Comparison of ENCODE assay signal across 21 mouse cellular contexts in genomic region chr5:145223395-145223794, GRCm38 (mm10). TPM values are rescaled to one million over a fixed set of nuclear protein-coding genes. Genes with fewer than 3 reads are reported as not detected.
DNase-seq lines count a peak whose midpoint lies in the region; ATAC-seq and TF ChIP-seq lines count a peak whose summit lies in the region.
"Had no signal": no experiment of that assay in that cellular context is flagged by ENCODE, and none has a peak within 500 bp of the region (broad histone marks: within the 10 kb centered on the region; RNA-seq: fewer than 3 reads in every experiment).

No protein-coding gene starts in this region.

- no peak overlapping the region for H3K27ac ChIP-seq in kidney, embryonic 16.5 days (ENCODE audit: low read length)
- H3K27ac ChIP-seq in ES-Bruce4 (ENCODE audit: insufficient read depth, low read length) (peak overlapping the region; percentile 56), MEL (ENCODE audit: control insufficient read depth, low read depth, low read length) (peak overlapping the region; percentile 98)
- no peak overlapping the region for H3K27ac ChIP-seq in neural tube, embryonic 15.5 days (replicated peaks)
- H3K27ac ChIP-seq: embryonic facial prominence, embryonic 13.5 days; forebrain, embryonic 12.5 days; heart, embryonic 10.5 days; limb, embryonic 15.5 days; macrophage; midbrain, embryonic 10.5 days had no signal

- TF ChIP-seq CTCF in ES-Bruce4 (IDR thresholded peaks at IDR 0.05; ENCODE audit: low read depth, low read length): no peak
- no peak for TF ChIP-seq CTCF in MEL (IDR thresholded peaks at IDR 0.05 in 2 of 3, conservative IDR thresholded peaks at IDR 0.05 in 1 of 3; ENCODE audit: control insufficient read depth in 1 of 3, insufficient read depth in 1 of 3, low read depth in 2 of 3, low read length in 3 of 3, poor library complexity in 1 of 3, severe bottlenecking in 1 of 3)

- no peaks in the 10 kb centered on the region; the same call in 1 of the 2 replicates for H3K79me2 ChIP-seq in MEL (ENCODE audit: control insufficient read depth, insufficient read depth, low read length, poor library complexity)

- no peak overlapping the region for H3K9ac ChIP-seq in kidney, embryonic 16.5 days (replicated peaks; ENCODE audit: low read length)
- H3K9ac ChIP-seq in ES-Bruce4 (ENCODE audit: low read depth, poor library complexity, severe bottlenecking) (0 out of 2 replicates have a peak overlapping the region, but pooled peaks have one; percentile 26), MEL (ENCODE audit: control insufficient read depth, low read depth, low read length, poor library complexity, severe bottlenecking) (peak overlapping the region; percentile 72)
- H3K9ac ChIP-seq in neural tube, embryonic 15.5 days (replicated peaks): no peak overlapping the region
- H3K9ac ChIP-seq: embryonic facial prominence, embryonic 13.5 days; forebrain, embryonic 12.5 days; limb, embryonic 15.5 days had no signal

- TF ChIP-seq RAD21 in MEL (IDR thresholded peaks at IDR 0.05; ENCODE audit: low read depth, low read length): no peak

- H3K4me2 ChIP-seq in kidney, embryonic 16.5 days (replicated peaks; ENCODE audit: low read depth, low read length): no peak overlapping the region
- H3K4me2 ChIP-seq in neural tube, embryonic 15.5 days: no peak overlapping the region
- H3K4me2 ChIP-seq: embryonic facial prominence, embryonic 13.5 days; forebrain, embryonic 12.5 days; limb, embryonic 15.5 days had no signal

- DNase-seq in kidney, adult 18-20 months: no peak
- peak; percentile 91 for DNase-seq in MEL (ENCODE audit: low read depth, low spot score)
- DNase-seq in thymus, postnatal 4 days: no peak
- DNase-seq: cerebellum, adult 8-10 months; cerebellum, postnatal 36 days; embryo, embryonic 11 days; heart, postnatal 10 days; kidney, adult 8-10 months; kidney, postnatal 36 days; thymus, postnatal 14 days had no signal

- TF ChIP-seq EP300 in ES-Bruce4 (IDR thresholded peaks at IDR 0.05; ENCODE audit: insufficient read depth, low read depth, low read length) (no peak), MEL (IDR thresholded peaks at IDR 0.05; ENCODE audit: low read depth in 1 of 2, low read length in 2 of 2) (peak in 1 of 2 experiments; percentile 74; a peak in 3 of 4 replicates)

- no peak for TF ChIP-seq POLR2A in ES-Bruce4 (IDR thresholded peaks at IDR 0.05; ENCODE audit: insufficient read depth, low read length)
- peak in 1 of 2 experiments; percentile 72; a peak in 2 of 4 replicates for TF ChIP-seq POLR2A in MEL (IDR thresholded peaks at IDR 0.05; ENCODE audit: control insufficient read depth in 1 of 2, insufficient read depth in 1 of 2, low read depth in 1 of 2, low read length in 2 of 2, poor library complexity in 1 of 2)

- ATAC-seq in kidney, embryonic 16.5 days (ENCODE audit: low FRiP score, low TSS enrichment): peak; percentile 35; the same call in 1 of the 2 replicates
- ATAC-seq in megakaryocyte-erythroid progenitor cell, adult 5-6 weeks (replicated peaks; ENCODE audit: low FRiP score, low TSS enrichment, poor library complexity, severe bottlenecking): 0 out of 2 replicates have a peak, but pooled peaks have one; percentile 10
- ATAC-seq in neural tube, embryonic 15.5 days (ENCODE audit: low FRiP score): no peak

- no peaks in the 10 kb centered on the region for H3K4me1 ChIP-seq in kidney, embryonic 16.5 days (ENCODE audit: insufficient read depth, low read length)
- H3K4me1 ChIP-seq in ES-Bruce4 (ENCODE audit: control insufficient read depth, insufficient read depth, low read length): peaks cover 3% of the 10 kb centered on the region
- H3K4me1 ChIP-seq in MEL (ENCODE audit: control insufficient read depth in 1 of 2, insufficient read depth in 2 of 2, low read length in 2 of 2): peaks cover 3 to 16% of the 10 kb centered on the region in 2 experiments; a peak in 3 of 4 replicates
- H3K4me1 ChIP-seq in neural tube, embryonic 15.5 days: no peaks in the 10 kb centered on the region
- H3K4me1 ChIP-seq: embryonic facial prominence, embryonic 13.5 days; forebrain, embryonic 12.5 days; heart, embryonic 10.5 days; limb, embryonic 15.5 days; midbrain, embryonic 10.5 days had no signal

- H3K27me3 ChIP-seq in kidney, embryonic 16.5 days (ENCODE audit: insufficient read depth, low read length): no peaks in the 10 kb centered on the region
- H3K27me3 ChIP-seq in ES-Bruce4 (ENCODE audit: control insufficient read depth, insufficient read depth, low read length, poor library complexity, severe bottlenecking): no peaks in the 10 kb centered on the region
- H3K27me3 ChIP-seq in MEL (ENCODE audit: control insufficient read depth in 1 of 2, insufficient read depth in 2 of 2, low read length in 2 of 2): no peaks in the 10 kb centered on the region
- no peaks in the 10 kb centered on the region for H3K27me3 ChIP-seq in neural tube, embryonic 15.5 days (replicated peaks)
- H3K27me3 ChIP-seq: embryonic facial prominence, embryonic 13.5 days; forebrain, embryonic 12.5 days; limb, embryonic 15.5 days had no signal

- H3K4me3 ChIP-seq in kidney, embryonic 16.5 days (ENCODE audit: low read length): no peak overlapping the region
- no peak overlapping the region for H3K4me3 ChIP-seq in ES-Bruce4 (ENCODE audit: low read depth, low read length)
- peak overlapping the region; percentile 64 to 76 for H3K4me3 ChIP-seq in MEL (ENCODE audit: control insufficient read depth in 1 of 2, insufficient read depth in 1 of 2, low read depth in 2 of 2, low read length in 2 of 2)
- no peak overlapping the region for H3K4me3 ChIP-seq in neural tube, embryonic 15.5 days (replicated peaks)
- H3K4me3 ChIP-seq: embryonic facial prominence, embryonic 13.5 days; erythroblast, embryonic 14.5 days; forebrain, embryonic 12.5 days; heart, embryonic 10.5 days; limb, embryonic 15.5 days; midbrain, embryonic 10.5 days had no signal

- WGBS in kidney, embryonic 16.5 days: 79% methylated on average over 12 of the region's 12 CpGs
- WGBS in neural tube, embryonic 15.5 days: 84% methylated on average over 12 of the region's 12 CpGs

- peaks cover 34% of the 10 kb centered on the region for H3K36me3 ChIP-seq in kidney, embryonic 16.5 days (ENCODE audit: insufficient read depth, low read length)
- H3K36me3 ChIP-seq in ES-Bruce4 (ENCODE audit: control insufficient read depth, insufficient read depth, low read length, poor library complexity, severe bottlenecking) (peaks cover 10% of the 10 kb centered on the region), MEL (ENCODE audit: control insufficient read depth in 1 of 2, insufficient read depth in 2 of 2, low read length in 2 of 2) (peaks cover 0 to 3% of the 10 kb centered on the region in 2 experiments; a peak in 3 of 4 replicates)
- peaks cover 45% of the 10 kb centered on the region for H3K36me3 ChIP-seq in neural tube, embryonic 15.5 days

- no peaks in the 10 kb centered on the region for H3K9me3 ChIP-seq in kidney, embryonic 16.5 days (ENCODE audit: low read length)
- no peaks in the 10 kb centered on the region for H3K9me3 ChIP-seq in ES-Bruce4 (replicated peaks; ENCODE audit: control insufficient read depth, insufficient read depth, low read length, poor library complexity, severe bottlenecking)
- no peaks in the 10 kb centered on the region for H3K9me3 ChIP-seq in MEL (replicated peaks; ENCODE audit: insufficient read depth, low read length)
- no peaks in the 10 kb centered on the region for H3K9me3 ChIP-seq in neural tube, embryonic 15.5 days (replicated peaks)
- H3K9me3 ChIP-seq: embryonic facial prominence, embryonic 13.5 days; forebrain, embryonic 12.5 days; heart, embryonic 10.5 days; limb, embryonic 15.5 days; midbrain, embryonic 10.5 days had no signal

RNA-seq across cellular contexts. Expression of gene Zfp655, which starts 8.1 kb away (rescaled TPM):
- 35.3 and 36.0 TPM in 2 replicates for polyA plus RNA-seq in kidney, embryonic 16.5 days (2015; fragmentation: Nextera tagmentation; extraction: Ambion mirVana)
- polyA plus RNA-seq in ES-Bruce4 (2011; ENCODE audit: insufficient read depth, insufficient read length, low read depth, missing spikeins) (72.0 and 79.3 TPM in 2 replicates), MEL (2012; ENCODE audit: insufficient read depth in 1 of 2, insufficient read length in 2 of 2, low read depth in 1 of 2, low replicate concordance in 2 of 2, missing spikeins in 1 of 2) (10 to 100 TPM; 25.2 to 35.3 TPM)
- 26.9 and 30.3 TPM in 2 replicates for total RNA-seq in MEL (2012; rRNA removed)
- total RNA-seq in megakaryocyte-erythroid progenitor cell, adult 5-6 weeks (2014; fragmentation: Nextera tagmentation): 30.8 and 32.8 TPM in 2 replicates
- total RNA-seq in megakaryocyte-erythroid progenitor cell, adult 5-6 weeks (2017): 37.4 and 43.8 TPM in 2 replicates
- polyA plus RNA-seq in neural tube, embryonic 15.5 days (2015; fragmentation: Nextera tagmentation; extraction: Ambion mirVana): 28.1 and 29.8 TPM in 2 replicates

RNA-seq across cellular contexts. Expression of gene Zkscan5, which starts 19.0 kb away (rescaled TPM):
- polyA plus RNA-seq in kidney, embryonic 16.5 days (2015; fragmentation: Nextera tagmentation; extraction: Ambion mirVana): 16.2 and 17.2 TPM in 2 replicates
- 20.3 and 20.4 TPM in 2 replicates for polyA plus RNA-seq in ES-Bruce4 (2011; ENCODE audit: insufficient read depth, insufficient read length, low read depth, missing spikeins)
- total RNA-seq in MEL (2012; rRNA removed): 7.8 and 8.7 TPM in 2 replicates
- 1 to 10 TPM in 1 of 2 experiments, not detected in 1; 9.8 TPM for polyA plus RNA-seq in MEL (2012; ENCODE audit: insufficient read depth in 1 of 2, insufficient read length in 2 of 2, low read depth in 1 of 2, low replicate concordance in 2 of 2, missing spikeins in 1 of 2)
- total RNA-seq in megakaryocyte-erythroid progenitor cell, adult 5-6 weeks (2014; fragmentation: Nextera tagmentation): 5.7 and 9.5 TPM in 2 replicates
- total RNA-seq in megakaryocyte-erythroid progenitor cell, adult 5-6 weeks (2017): 8.6 and 12.2 TPM in 2 replicates
- polyA plus RNA-seq in neural tube, embryonic 15.5 days (2015; fragmentation: Nextera tagmentation; extraction: Ambion mirVana): 12.5 and 12.9 TPM in 2 replicates

RNA-seq across cellular contexts. Expression of gene Zkscan14, which starts 21.7 kb away (rescaled TPM):
- 11.4 and 11.6 TPM in 2 replicates for polyA plus RNA-seq in kidney, embryonic 16.5 days (2015; fragmentation: Nextera tagmentation; extraction: Ambion mirVana)
- 3.9 and 6.0 TPM in 2 replicates for polyA plus RNA-seq in ES-Bruce4 (2011; ENCODE audit: insufficient read depth, insufficient read length, low read depth, missing spikeins)
- total RNA-seq in MEL (2012; rRNA removed): 6.7 and 7.1 TPM in 2 replicates
- 1 to 10 TPM in 1 of 2 experiments, not detected in 1; 7.5 TPM for polyA plus RNA-seq in MEL (2012; ENCODE audit: insufficient read depth in 1 of 2, insufficient read length in 2 of 2, low read depth in 1 of 2, low replicate concordance in 2 of 2, missing spikeins in 1 of 2)
- total RNA-seq in megakaryocyte-erythroid progenitor cell, adult 5-6 weeks (2014; fragmentation: Nextera tagmentation): 5.8 and 7.8 TPM in 2 replicates
- 19.9 and 26.5 TPM in 2 replicates for total RNA-seq in megakaryocyte-erythroid progenitor cell, adult 5-6 weeks (2017)
- 12.8 and 14.4 TPM in 2 replicates for polyA plus RNA-seq in neural tube, embryonic 15.5 days (2015; fragmentation: Nextera tagmentation; extraction: Ambion mirVana)

RNA-seq across cellular contexts. Expression of gene Atp5j2, which starts 31.5 kb away (rescaled TPM):
- polyA plus RNA-seq in kidney, embryonic 16.5 days (2015; fragmentation: Nextera tagmentation; extraction: Ambion mirVana): 679 and 701 TPM in 2 replicates
- polyA plus RNA-seq in ES-Bruce4 (2011; ENCODE audit: insufficient read depth, insufficient read length, low read depth, missing spikeins): 300 and 316 TPM in 2 replicates
- total RNA-seq in MEL (2012; rRNA removed): 493 and 517 TPM in 2 replicates
- polyA plus RNA-seq in MEL (2012; ENCODE audit: insufficient read depth in 1 of 2, insufficient read length in 2 of 2, low read depth in 1 of 2, low replicate concordance in 2 of 2, missing spikeins in 1 of 2): 100 to 1,000 TPM; 543 to 733 TPM
- 428 and 470 TPM in 2 replicates for total RNA-seq in megakaryocyte-erythroid progenitor cell, adult 5-6 weeks (2014; fragmentation: Nextera tagmentation)
- 74.1 and 117 TPM in 2 replicates for total RNA-seq in megakaryocyte-erythroid progenitor cell, adult 5-6 weeks (2017)
- 724 and 793 TPM in 2 replicates for polyA plus RNA-seq in neural tube, embryonic 15.5 days (2015; fragmentation: Nextera tagmentation; extraction: Ambion mirVana)

RNA-seq across cellular contexts. Expression of gene Cpsf4, which starts 56.4 kb away (rescaled TPM):
- polyA plus RNA-seq in kidney, embryonic 16.5 days (2015; fragmentation: Nextera tagmentation; extraction: Ambion mirVana): 56.2 and 59.5 TPM in 2 replicates
- polyA plus RNA-seq in ES-Bruce4 (2011; ENCODE audit: insufficient read depth, insufficient read length, low read depth, missing spikeins) (47.9 and 49.6 TPM in 2 replicates), MEL (2012; ENCODE audit: insufficient read depth in 1 of 2, insufficient read length in 2 of 2, low read depth in 1 of 2, low replicate concordance in 2 of 2, missing spikeins in 1 of 2) (10 to 100 TPM in 1 of 2 experiments, not detected in 1; 88.2 TPM)
- 72.0 and 75.3 TPM in 2 replicates for total RNA-seq in MEL (2012; rRNA removed)
- 49.8 and 59.1 TPM in 2 replicates for total RNA-seq in megakaryocyte-erythroid progenitor cell, adult 5-6 weeks (2014; fragmentation: Nextera tagmentation)
- 42.1 and 63.4 TPM in 2 replicates for total RNA-seq in megakaryocyte-erythroid progenitor cell, adult 5-6 weeks (2017)
- polyA plus RNA-seq in neural tube, embryonic 15.5 days (2015; fragmentation: Nextera tagmentation; extraction: Ambion mirVana): 49.7 and 50.3 TPM in 2 replicates

Comparison
In these comparisons a context has a peak if more than half of its experiments do, and no peak if none do; other contexts are left out.
1. H3K27ac ChIP-seq: peak in ES-Bruce4 (single experiment) and MEL (single experiment); none in kidney, embryonic 16.5 days (single experiment) and neural tube, embryonic 15.5 days (single experiment).
2. H3K4me3 ChIP-seq: peak in MEL (2 of 2); none in kidney, embryonic 16.5 days (single experiment), ES-Bruce4 (single experiment) and neural tube, embryonic 15.5 days (single experiment).
3. H3K9ac ChIP-seq: peak in ES-Bruce4 (single experiment) and MEL (single experiment); none in kidney, embryonic 16.5 days (single experiment) and neural tube, embryonic 15.5 days (single experiment).